Mouse (Mus musculus): ENCODE data around the gene Dync1li1. TPM values are rescaled to one million over a fixed set of nuclear protein-coding genes. Genes with fewer than 3 reads are reported as not detected.

Dync1li1 gene
- total and polyA plus RNA-seq, 2 experiments from 2014 or later = 136 to 145 TPM

GRCm38 (mm10) chr9:114699882-114700665 lies 11.5 kb downstream of the Dync1li1 start:
- TF ChIP-seq CTCF (IDR thresholded peaks at IDR 0.05; ENCODE audit: low read depth) = no peak
- ATAC-seq = no peak
- WGBS = 91% methylated on average over 16 of the region's 16 CpGs
- Histone ChIP-seq H3K9ac (no peak overlapping the region), H3K36me3 (ENCODE audit: insufficient read depth) (peaks cover 8% of the 10 kb centered on the region), H3K27me3 (ENCODE audit: insufficient read depth, low read length) (no peaks in the 10 kb centered on the region), H3K9me3 (ENCODE audit: low read length) (no peaks in the 10 kb centered on the region), H3K27ac (ENCODE audit: low read depth, low read length) (no peak overlapping the region), H3K4me3 (ENCODE audit: low read depth, low read length) (no peak overlapping the region), H3K4me1 (ENCODE audit: insufficient read depth) (no peaks in the 10 kb centered on the region), H3K4me2 (ENCODE audit: low read depth) (no peak overlapping the region)
- DNase-seq = no peak

- peaks cover 8% of the 10 kb centered on the region; the same call in 1 of the 2 replicates for H3K36me3 ChIP-seq (ENCODE audit: insufficient read depth)
- no peak for TF ChIP-seq CTCF (IDR thresholded peaks at IDR 0.05; ENCODE audit: low read depth)
- DNase-seq (no peak), ATAC-seq (no peak)
- H3K9me3 ChIP-seq (ENCODE audit: low read length) = no peaks in the 10 kb centered on the region
- H3K4me3 ChIP-seq (ENCODE audit: low read depth, low read length) = no peak overlapping the region
- 86% methylated on average over 2 of the region's 2 CpGs for WGBS
- H3K9ac ChIP-seq = no peak overlapping the region
- no peak overlapping the region for H3K27ac ChIP-seq (ENCODE audit: low read depth, low read length)
- no peaks in the 10 kb centered on the region for H3K27me3 ChIP-seq (ENCODE audit: insufficient read depth, low read length)
- H3K4me1 ChIP-seq (ENCODE audit: insufficient read depth) = no peaks in the 10 kb centered on the region
- H3K4me2 ChIP-seq (ENCODE audit: low read depth) = no peak overlapping the region
These were observed 12.4 kb downstream of the Dync1li1 start for GRCm38 (mm10) chr9:114701031-114701430.

GRCm38 (mm10) chr9:114701921-114702320 lies 13.3 kb downstream of the Dync1li1 start:
- Histone ChIP-seq H3K27me3 (ENCODE audit: insufficient read depth, low read length) (no peaks in the 10 kb centered on the region), H3K9ac (no peak overlapping the region), H3K27ac (ENCODE audit: low read depth, low read length) (no peak overlapping the region), H3K4me3 (ENCODE audit: low read depth, low read length) (no peak overlapping the region), H3K4me1 (ENCODE audit: insufficient read depth) (no peaks in the 10 kb centered on the region), H3K4me2 (ENCODE audit: low read depth) (no peak overlapping the region), H3K36me3 (ENCODE audit: insufficient read depth) (peaks cover 13% of the 10 kb centered on the region), H3K9me3 (ENCODE audit: low read length) (no peaks in the 10 kb centered on the region)
- ATAC-seq (no peak), DNase-seq (no peak)
- 96% methylated on average over 4 of the region's 4 CpGs for WGBS
- no peak for TF ChIP-seq CTCF (IDR thresholded peaks at IDR 0.05; ENCODE audit: low read depth)

- Histone ChIP-seq H3K27ac (ENCODE audit: low read depth, low read length) (no peak overlapping the region), H3K4me2 (ENCODE audit: low read depth) (no peak overlapping the region), H3K9me3 (ENCODE audit: low read length) (no peaks in the 10 kb centered on the region), H3K4me3 (ENCODE audit: low read depth, low read length) (no peak overlapping the region), H3K36me3 (ENCODE audit: insufficient read depth) (peaks cover 42% of the 10 kb centered on the region), H3K9ac (no peak overlapping the region), H3K27me3 (ENCODE audit: insufficient read depth, low read length) (no peaks in the 10 kb centered on the region), H3K4me1 (ENCODE audit: insufficient read depth) (no peaks in the 10 kb centered on the region)
- WGBS = 97% methylated on average over 4 of the region's 4 CpGs
- TF ChIP-seq CTCF (IDR thresholded peaks at IDR 0.05; ENCODE audit: low read depth) = no peak
- ATAC-seq (no peak), DNase-seq (no peak)
These were observed 19.2 kb downstream of the Dync1li1 start for GRCm38 (mm10) chr9:114707805-114708204.

GRCm38 (mm10) chr9:114710345-114710744 lies 21.8 kb downstream of the Dync1li1 start:
- 81% methylated on average over 7 of the region's 7 CpGs for WGBS
- H3K27me3 ChIP-seq (ENCODE audit: insufficient read depth, low read length) = no peaks in the 10 kb centered on the region
- H3K4me1 ChIP-seq (ENCODE audit: insufficient read depth) = no peaks in the 10 kb centered on the region
- DNase-seq = peak; percentile 55
- H3K9ac ChIP-seq = no peak overlapping the region
- H3K4me3 ChIP-seq (ENCODE audit: low read depth, low read length) = no peak overlapping the region
- no peak overlapping the region for H3K27ac ChIP-seq (ENCODE audit: low read depth, low read length)
- H3K36me3 ChIP-seq (ENCODE audit: insufficient read depth) = peaks cover 68% of the 10 kb centered on the region
- no peaks in the 10 kb centered on the region for H3K9me3 ChIP-seq (ENCODE audit: low read length)
- no peak overlapping the region for H3K4me2 ChIP-seq (ENCODE audit: low read depth)
- no peak for ATAC-seq
- TF ChIP-seq CTCF (IDR thresholded peaks at IDR 0.05; ENCODE audit: low read depth) = peak; percentile 57

- H3K4me3 ChIP-seq (ENCODE audit: low read depth, low read length) = no peak overlapping the region
- no peaks in the 10 kb centered on the region for H3K4me1 ChIP-seq (ENCODE audit: insufficient read depth)
- no peaks in the 10 kb centered on the region for H3K27me3 ChIP-seq (ENCODE audit: insufficient read depth, low read length)
- H3K36me3 ChIP-seq (ENCODE audit: insufficient read depth) = peaks cover 78% of the 10 kb centered on the region
- no peaks in the 10 kb centered on the region for H3K9me3 ChIP-seq (ENCODE audit: low read length)
- no peak overlapping the region for H3K4me2 ChIP-seq (ENCODE audit: low read depth)
- H3K9ac ChIP-seq = no peak overlapping the region
- H3K27ac ChIP-seq (ENCODE audit: low read depth, low read length) = no peak overlapping the region
- no peak for DNase-seq
- no peak for ATAC-seq
- TF ChIP-seq CTCF (IDR thresholded peaks at IDR 0.05; ENCODE audit: low read depth) = no peak
- WGBS = 93% methylated on average over 7 of the region's 7 CpGs
These were observed 24.9 kb downstream of the Dync1li1 start for GRCm38 (mm10) chr9:114713481-114713880.

GRCm38 (mm10) chr9:114716677-114717331 lies 28.2 kb downstream of the Dync1li1 start:
- Histone ChIP-seq H3K9ac (no peak overlapping the region), H3K4me1 (ENCODE audit: insufficient read depth) (no peaks in the 10 kb centered on the region), H3K9me3 (ENCODE audit: low read length) (no peaks in the 10 kb centered on the region), H3K27ac (ENCODE audit: low read depth, low read length) (no peak overlapping the region), H3K4me3 (ENCODE audit: low read depth, low read length) (no peak overlapping the region), H3K36me3 (ENCODE audit: insufficient read depth) (peaks cover 91% of the 10 kb centered on the region), H3K4me2 (ENCODE audit: low read depth) (no peak overlapping the region), H3K27me3 (ENCODE audit: insufficient read depth, low read length) (no peaks in the 10 kb centered on the region)
- ATAC-seq (no peak), DNase-seq (no peak)
- WGBS = 88% methylated on average over 18 of the region's 18 CpGs
- no peak for TF ChIP-seq CTCF (IDR thresholded peaks at IDR 0.05; ENCODE audit: low read depth)
